Mouse (Mus musculus) CD8-positive naive resting alpha-beta T cell, adult 2 months (primary cell): ENCODE measurements around the gene Pla2g15.
"Not testable (repeated sequence)": the region's sequence is repeated elsewhere in the genome, so short reads cannot be mapped to it uniquely, and the experiment has no call there.

ENCODE experiments used
- DNase-seq, 2 experiments: peaks; one replicate each; pipeline ENCODE4 v3.0.0; 2022; ENCODE audit warnings: low read depth in 2 of 2, low spot score in 2 of 2

Pla2g15 gene

DNA sequence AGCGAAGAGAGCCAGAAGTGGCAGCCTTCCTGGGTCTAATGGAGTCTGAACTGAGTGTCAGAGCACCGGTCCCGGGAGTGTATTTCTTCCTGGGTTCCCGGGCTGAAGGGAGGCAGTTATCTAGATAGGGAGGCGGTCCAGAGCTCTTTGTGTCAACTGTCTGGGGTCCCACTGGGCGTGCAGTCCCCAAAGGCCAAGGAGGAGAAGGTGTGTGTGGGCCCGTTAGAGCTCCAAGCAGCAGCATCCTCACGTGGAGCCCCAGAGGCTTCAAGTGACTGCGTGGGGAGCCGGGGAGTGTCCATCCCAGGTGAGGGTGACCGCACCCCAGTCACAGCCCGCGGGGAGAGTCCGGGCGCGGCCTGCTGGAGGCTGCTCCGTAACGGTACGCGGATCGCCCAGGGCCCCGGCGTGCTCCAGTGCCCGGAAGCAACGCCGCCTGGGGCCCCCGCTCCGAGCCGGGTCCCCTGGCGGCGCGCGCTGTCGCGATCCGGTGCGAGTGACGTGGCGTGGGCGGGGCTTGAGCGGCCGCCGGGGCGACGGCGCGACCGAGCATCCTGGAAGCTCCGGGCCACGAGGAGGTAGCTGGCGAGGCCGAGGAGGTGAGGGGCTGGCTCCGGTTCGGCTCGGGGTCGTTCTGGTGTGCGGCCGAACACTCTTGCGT lies 18.3 kb downstream of the Pla2g15 start, which contains the start of gene Slc7a6:
Gene Slc7a6 (plus strand): TSS at position 502 of the 661 bp plus-strand sequence.
- DNase-seq: peak; percentile 80 to 82

DNA sequence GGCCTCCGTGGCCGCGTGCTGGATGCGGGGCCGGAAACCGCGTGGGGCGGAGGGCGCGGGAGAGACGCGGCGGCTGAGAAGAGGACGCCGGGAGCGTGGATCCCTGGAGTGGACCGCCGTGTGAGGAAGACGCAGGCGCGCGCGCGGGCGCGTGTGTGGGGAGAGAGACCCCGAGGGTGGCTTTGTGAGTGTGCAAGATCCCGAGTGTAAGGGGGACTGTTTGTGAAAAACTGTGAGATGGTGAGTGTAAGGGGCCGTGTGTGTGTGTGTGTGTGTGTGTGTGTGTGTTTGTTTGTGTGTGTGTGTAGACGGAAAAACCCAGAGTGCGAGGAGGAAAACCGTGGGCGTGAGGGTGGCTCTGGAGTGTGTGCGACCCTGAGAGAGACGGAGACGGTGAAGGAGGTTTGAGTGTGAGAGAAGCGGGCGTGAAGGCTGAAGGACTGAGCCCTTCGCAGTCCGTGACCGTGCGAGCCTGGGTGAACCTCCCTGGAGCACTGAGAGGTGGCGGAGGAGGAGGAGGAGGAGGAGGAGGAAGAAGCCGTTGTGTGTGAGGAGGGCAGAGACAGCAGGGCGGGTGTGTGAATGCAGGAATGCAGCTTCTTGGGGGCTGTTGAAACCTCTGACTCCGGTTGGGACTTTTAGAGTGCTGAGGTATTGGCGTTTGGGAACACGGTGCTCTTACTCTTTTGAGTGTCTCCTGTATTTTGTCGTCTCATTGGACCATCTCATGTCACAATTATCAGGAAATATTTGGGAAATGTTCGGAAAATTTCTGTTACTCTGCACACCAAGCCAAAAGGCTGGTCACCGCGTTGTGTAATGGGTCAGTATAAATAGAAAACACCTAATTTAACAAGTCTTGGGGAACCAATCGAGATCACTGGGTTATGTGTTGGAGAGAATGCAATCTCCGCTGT lies 19.1 kb downstream of the Pla2g15 start:
- DNase-seq: peak in 1 of 2 experiments; percentile 47

DNA sequence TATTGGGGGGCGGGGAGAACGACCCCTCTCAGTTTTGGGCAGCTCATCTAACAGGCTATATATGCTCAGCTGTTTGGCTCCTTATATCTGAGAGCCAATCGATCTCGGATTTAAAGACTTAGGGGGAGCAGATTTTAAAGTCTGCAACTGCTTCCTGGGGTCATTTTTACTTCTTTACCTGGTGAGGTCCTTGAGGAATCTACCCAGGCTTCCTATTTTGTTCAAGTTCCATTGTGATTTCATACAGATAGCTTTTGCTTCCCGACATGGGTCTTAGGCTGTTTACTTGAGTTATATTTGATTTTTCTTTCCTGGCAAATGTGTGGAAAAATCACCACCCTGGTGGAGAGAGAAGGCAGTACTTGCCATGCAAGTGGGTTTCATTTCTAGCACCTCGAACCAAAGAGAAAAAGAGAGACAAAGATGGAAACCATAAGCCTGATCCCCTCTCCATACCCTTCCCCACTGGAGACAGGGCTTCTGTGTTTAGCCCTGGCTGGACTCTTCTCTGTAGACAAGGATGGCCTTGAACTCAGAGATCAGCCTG lies 19.8 kb downstream of the Pla2g15 start:
- no peak for DNase-seq

DNA sequence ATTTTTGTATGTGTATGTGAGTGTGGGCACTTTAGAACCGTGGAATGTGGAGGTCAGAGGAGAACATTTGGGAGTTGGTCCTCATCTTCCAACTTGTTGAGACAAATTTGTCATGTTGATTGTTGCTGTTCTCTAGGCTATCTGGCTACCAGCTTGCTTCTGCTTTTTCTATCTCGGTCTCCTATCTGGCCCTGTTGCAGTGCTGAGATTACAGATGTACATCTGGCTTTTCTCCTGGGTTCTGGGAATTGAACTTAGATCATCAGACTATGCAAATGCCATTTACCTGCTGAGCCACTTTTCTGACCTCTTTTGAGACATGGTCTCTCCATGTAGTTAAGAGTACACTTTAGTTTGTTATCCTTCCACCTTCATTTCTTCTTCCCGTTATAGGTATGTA lies 23.4 kb downstream of the Pla2g15 start:
- no peak for DNase-seq

DNA sequence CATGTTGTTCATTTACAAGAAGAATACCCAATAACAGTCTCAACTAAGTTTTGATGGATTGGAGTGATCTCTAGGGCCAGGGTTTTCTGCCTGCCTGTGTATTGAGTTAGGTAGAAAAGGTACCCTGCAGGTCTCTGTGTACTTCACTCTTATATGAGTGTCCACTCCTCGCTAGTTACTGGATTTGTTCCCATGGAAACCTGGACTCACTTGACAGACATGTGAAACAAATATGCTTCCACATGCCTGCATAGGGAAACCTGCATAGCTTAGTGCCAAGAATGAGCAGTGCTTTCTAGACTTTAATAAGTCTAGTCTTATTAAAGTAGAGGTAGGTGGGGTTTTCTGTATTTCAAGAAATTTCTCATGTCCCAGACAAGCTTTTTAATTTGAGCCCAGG lies 26.7 kb downstream of the Pla2g15 start:
- DNase-seq: no peak

DNA sequence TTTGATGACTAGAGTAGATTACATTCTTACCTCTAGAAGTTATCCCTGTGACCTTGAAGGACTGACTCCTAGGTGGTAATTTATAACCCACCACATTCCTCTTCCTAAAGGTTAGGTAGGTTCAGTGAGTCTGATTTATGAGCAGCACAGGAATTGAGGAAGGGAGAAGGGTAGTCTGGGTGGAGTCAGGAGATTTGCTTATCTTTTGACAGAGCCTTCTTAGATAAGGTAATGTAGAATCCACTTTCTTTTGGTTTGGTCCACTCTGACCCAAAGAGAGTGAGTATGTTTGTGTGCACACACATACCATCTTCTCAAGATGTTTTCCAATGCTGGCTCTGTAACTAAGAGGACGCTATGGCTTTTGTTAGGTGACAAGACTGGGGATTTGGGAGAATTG lies 27.4 kb downstream of the Pla2g15 start:
- DNase-seq: no peak

DNA sequence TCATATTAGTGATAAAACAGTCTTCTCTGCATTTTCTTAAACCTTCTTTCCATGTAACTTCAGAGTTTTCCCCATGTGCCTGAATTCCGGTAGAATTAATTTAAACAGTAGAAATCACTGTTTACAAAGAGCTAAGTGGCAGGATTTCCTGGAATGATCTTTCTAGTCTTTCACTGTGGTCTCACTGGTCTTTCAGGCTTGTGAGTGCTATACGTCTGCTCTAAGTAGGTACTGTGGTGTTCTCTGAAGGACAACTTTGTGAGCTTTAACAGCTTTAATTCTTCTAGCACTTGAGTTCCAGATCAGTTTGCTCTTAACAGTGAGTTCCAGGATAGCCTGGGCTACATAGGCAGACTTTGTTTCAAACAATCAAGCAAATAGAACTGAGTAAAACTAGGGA lies 28.2 kb downstream of the Pla2g15 start:
- no peak for DNase-seq

DNA sequence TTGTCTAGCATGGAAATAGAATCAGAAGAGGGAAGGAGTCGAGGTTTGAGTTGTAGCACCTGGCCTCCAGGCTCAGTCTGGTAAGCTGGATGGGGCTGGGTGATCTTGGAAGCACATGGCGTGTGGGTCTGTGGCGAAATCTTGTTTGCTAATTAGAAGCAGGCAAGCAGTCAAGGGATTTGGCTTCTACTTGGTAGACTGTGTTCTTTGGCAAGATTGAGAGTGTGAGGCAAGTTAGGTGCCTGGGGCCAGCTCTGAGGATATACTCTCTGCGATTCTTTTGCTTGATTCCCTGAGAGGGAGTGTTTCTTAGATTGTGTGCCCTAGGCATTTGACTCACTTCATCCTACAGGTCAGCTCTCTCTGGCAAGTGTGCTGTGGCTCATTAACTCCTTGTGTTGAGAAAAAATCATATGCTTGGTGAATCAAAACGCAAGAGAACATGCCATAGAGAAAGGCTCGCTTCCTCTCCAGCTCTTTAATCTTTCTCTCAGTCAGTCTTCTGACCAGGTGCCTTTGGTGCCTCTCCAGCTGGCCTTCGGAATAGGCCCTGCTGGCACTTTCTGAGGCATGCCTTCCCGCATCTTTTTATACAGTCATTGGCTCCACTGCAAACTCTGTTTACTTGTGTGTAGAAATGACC lies 35.5 kb downstream of the Pla2g15 start:
- DNase-seq: no peak

DNA sequence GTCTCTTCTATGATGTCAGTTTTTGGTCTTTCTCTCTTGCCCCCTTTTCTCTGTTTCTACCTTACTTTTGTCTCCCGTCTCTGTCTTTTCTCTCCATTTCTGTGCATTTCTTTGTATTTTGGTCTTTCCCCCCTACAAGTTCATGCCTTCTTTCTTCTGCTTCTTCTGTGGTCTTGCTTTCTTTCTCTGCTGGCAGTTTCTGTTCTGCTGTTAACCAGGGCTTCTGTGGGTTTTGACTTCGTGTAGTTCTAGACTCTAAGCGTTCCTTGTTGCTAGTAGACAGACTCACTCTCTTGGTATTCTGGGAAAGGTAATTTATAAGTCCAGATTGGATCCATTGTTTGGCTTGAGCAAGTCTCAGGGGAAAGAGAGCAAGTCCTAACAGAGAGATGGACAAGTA lies 36.2 kb downstream of the Pla2g15 start:
- no peak for DNase-seq

DNA sequence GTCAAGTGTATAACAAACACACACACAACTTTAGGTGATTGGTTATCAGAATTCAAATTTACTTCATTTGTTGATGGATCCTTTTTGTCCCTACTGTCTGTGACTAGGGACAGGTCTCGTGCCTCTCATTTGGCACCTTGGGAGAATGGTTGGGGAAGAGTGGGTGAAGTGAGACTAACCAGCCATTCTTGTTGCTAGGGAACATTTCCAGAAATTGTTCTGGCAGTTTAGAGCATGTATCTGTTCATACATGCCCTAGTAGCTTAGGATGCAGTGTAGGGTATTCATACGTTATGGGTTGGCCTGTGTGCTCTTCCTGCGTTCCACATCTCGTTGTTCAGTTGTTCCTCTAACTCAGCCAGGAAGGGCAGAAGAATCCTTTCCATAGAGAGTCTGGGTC lies 39.0 kb downstream of the Pla2g15 start:
- no peak for DNase-seq

DNA sequence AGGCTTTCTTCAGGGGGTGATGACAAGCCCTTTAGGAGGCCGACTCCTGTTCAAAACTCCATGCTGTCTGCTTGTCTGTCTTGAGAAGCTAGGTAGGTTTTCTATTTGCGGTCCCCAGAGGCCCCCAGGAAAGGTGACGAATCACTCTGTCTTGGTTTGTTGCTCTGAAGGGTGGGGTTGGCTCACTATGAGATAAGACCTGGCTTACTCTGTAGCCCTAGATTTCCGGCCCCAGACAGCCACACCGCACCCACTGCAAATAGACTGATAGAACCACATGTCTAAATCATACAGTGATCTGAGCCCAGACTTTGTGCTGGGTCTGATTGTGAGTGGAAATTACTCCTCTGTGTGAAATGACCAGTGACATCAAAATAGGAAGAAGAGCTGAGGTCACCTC lies 41.4 kb downstream of the Pla2g15 start:
- DNase-seq: no peak

DNA sequence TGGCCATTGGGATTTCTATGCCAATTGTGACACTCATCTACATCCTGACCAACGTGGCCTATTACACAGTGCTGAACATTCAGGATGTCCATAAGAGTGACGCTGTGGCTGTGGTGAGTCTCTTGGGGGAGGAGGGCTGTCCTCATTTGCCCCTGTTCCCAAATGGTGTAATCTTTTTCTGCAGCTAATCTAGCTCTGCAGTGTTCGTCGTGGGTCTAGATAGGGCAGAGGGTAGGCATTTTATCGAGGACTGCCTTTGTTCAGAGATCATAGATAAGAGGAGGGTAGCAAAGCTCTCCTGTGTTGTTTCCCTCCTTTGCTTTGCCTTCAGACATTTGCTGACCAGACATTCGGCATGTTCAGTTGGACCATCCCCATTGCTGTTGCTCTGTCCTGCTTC lies 43.0 kb downstream of the Pla2g15 start:
- no peak for DNase-seq

DNA sequence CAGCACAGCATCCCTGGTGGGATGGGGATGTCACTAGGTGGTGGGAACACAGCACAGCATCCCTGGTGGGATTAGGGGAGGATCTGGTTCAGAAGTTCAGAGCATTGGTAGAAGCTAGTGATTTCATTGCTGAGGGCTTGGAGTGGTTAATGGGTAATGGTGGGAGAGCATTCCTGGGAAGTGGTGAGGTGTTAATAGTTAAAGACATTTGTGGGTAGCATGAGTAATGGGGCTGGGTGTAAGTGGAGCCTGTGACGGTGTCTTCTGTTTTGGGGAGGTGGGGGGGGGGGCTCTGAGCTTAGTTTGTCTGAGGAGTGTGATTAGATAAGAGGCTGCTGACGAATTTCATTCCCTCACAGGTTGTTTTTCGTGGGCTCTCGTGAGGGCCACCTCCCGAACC lies 43.9 kb downstream of the Pla2g15 start:
- no peak for DNase-seq

DNA sequence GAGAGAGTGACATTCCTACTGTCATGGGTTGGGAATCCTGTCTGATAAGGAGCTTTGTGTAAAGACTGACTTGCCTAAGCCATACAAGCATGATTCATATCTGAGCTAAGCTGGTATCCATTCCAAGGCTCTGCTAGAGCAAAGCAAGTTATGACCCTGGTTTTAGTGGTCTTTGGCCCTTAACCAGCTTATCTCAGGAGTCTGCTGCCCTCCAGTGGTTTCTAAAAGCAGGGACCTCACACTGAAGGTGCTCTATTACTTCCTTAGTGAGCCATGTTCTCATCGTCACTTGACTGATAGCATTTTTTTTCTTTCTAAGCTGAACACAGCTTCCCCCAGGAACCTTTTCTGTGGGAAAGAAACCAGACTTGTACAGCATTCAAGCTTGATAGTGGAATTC lies 48.5 kb downstream of the Pla2g15 start:
- DNase-seq: peak in 1 of 2 experiments; percentile 30

DNA sequence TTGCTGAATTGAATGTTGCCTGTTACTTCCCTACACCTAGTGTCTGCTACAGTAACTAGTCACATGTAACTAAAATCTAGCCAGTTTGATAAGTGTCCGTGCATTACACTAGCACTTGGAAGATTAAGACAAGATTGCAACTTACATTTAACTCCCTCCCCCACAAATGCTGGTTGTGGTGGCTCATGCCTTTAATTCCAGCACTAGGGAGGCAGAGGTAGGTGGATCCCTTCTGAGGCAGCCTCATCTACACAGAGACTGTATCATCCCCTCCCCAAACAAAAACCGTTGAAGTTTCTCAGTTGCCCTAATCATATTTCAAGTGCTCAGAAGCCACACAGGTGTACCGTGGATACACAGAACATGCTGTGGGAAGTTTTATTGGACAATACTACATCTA lies 49.4 kb downstream of the Pla2g15 start:
- DNase-seq: not testable (repeated sequence)

DNA sequence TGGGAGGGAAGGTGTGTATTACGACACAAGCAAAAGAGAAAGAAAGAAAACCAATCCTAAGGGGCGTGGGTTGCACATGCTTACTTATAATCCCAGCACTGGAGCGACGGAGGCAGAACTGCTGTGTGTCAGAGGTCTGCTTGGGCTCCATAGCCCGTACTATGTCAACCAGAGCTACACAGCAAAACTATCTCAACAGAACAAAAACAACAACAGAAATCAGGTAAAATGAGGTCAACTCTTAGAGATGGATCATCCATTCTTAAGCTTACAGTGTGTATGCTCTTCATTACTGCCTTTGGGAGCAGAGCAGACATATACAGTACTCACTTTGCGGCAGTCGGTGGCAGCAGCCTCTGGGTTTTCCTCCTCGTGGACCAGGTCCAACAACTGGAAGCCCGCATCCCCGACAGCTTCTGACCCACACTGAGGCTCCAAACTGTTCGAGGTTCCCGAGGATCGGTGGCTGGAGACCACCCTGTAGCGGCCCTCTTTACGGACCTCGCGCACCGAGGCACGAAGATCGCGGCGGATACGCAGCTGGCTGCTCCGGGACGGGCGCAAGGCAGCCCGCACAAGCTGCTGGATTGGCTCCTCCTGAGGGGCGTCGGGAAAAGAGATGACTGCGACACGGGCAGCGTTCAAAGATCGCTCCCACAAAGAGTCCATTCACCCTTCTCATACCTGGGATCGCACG lies 60.0 kb downstream of the Pla2g15 start:
- peak; percentile 7 to 24 for DNase-seq

DNA sequence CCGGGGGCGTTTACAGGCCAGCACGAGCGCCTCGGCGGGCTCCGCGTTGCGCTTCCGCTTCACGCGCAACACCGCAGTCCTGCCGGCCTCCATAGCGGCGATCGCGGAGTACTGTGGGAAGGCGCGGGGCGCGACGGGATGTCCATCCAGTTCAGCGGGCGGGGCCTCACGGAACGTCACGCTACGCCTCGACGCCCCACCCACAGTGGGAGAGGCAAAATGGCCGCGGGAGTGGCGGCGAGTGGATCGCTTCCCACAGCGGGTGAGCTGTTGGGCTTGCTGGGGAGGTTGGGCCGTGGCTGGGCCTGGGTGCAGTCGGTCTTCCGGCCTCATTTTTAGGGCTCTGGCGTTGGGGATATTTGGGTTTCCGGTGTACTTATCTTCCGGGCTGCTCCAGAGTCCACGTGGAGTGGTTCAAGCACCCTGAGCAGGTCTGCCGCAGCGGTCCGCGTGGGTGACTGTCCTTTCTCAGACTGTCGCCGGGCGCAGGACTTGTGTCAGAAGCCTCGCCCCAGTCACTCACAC lies 60.7 kb downstream of the Pla2g15 start, which contains the start of the genes Slc7a6os and Prmt7:
Gene Slc7a6os (minus strand): TSS at position 115 of the 525 bp plus-strand sequence.
Gene Prmt7 (plus strand): TSS at position 116 of the 525 bp plus-strand sequence.
- peak; percentile 90 to 92 for DNase-seq

DNA sequence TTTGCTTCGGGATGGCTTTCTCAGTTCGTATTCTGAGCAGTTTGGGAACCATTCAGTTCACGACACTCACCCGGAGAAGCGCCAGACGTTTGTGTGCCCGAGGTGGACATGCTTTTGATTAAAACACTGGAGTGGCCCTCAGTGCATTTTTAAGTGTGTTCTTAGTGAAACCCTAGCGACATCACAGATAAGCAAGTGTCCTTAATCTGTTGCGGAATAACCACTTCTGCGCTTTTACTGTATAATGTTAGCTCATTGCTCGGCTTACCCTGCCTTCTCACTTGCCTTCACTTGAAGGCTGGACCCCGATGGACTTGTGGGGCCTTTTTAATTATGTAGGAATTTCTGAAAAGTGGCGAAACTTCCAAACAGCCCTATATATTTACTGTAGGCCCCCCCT lies 61.2 kb downstream of the Pla2g15 start:
- DNase-seq: no peak

DNA sequence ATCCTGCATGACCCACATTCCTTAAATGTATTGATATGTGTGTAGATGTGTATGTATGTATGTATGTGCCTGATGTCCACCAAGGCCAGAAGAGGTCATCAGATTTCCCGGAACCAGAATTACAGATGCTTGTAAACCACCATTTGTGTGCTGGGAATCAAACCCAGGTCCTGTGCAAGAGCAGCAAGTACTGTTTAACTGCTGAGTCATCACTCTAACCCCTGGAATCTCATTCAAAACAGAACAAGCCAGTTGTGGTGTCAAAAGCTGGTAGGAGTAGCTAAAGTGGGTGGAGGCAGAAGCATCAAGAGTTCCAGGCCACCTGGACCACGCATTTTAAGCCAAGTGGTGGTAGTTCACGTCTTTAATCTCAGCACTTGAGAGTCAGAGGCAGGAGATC lies 63.8 kb downstream of the Pla2g15 start:
- no peak for DNase-seq
